In genomic region chr2:103916069-103916468, GRCm38 (mm10) we compare ENCODE assay signal across 14 mouse cellular contexts.
"Had no signal": no experiment of that assay in that cellular context is flagged by ENCODE, and none has a peak within 500 bp of the region (broad histone marks: within the 10 kb centered on the region; RNA-seq: fewer than 3 reads in every experiment).

No protein-coding gene starts in this region.

- H3K4me1 ChIP-seq: intestine, embryonic 15.5 days; midbrain, embryonic 15.5 days; neural tube, embryonic 13.5 days had no signal

- H3K27ac ChIP-seq: intestine, embryonic 15.5 days; layer of hippocampus, adult 2 months; midbrain, embryonic 15.5 days; neural tube, embryonic 13.5 days had no signal

- H3K36me3 ChIP-seq: intestine, embryonic 15.5 days; midbrain, embryonic 15.5 days; neural tube, embryonic 13.5 days had no signal

- DNase-seq: kidney, adult 18-20 months; kidney, postnatal 10 days; kidney, postnatal 4 days; left cerebral cortex, postnatal 4 days; lung, adult 2 months; lung, postnatal 36 days; right cerebral cortex, postnatal 14 days; thymus, postnatal 4 days had no signal

- H3K9ac ChIP-seq: intestine, embryonic 15.5 days; midbrain, embryonic 15.5 days; neural tube, embryonic 13.5 days had no signal

- ATAC-seq: intestine, embryonic 15.5 days; lung, postnatal 0 days; midbrain, embryonic 15.5 days had no signal

- H3K9me3 ChIP-seq: intestine, embryonic 15.5 days; midbrain, embryonic 15.5 days; neural tube, embryonic 13.5 days had no signal

- H3K4me2 ChIP-seq: intestine, embryonic 15.5 days; midbrain, embryonic 11.5 days; midbrain, embryonic 15.5 days; neural tube, embryonic 13.5 days had no signal

- H3K4me3 ChIP-seq: intestine, embryonic 15.5 days; layer of hippocampus, adult 2 months; midbrain, embryonic 15.5 days; neural tube, embryonic 13.5 days had no signal

- H3K27me3 ChIP-seq: intestine, embryonic 15.5 days; midbrain, embryonic 15.5 days; neural tube, embryonic 13.5 days had no signal
